Mouse (Mus musculus) thymus, adult 2 months (tissue): ENCODE data around the gene Zfp941.

ENCODE experiments used
- CTCF ChIP-seq: fragments of 200-500 bp; IDR thresholded peaks from 2 replicates; pipeline ENCODE4 v1.5.1; 2012; ENCODE audit warnings: mild to moderate bottlenecking, control low read depth, low read length, moderate library complexity, borderline replicate concordance; ENCODE audit not compliant: control insufficient read depth, poor library complexity, insufficient read depth; ENCODE audit errors: extremely low read depth
- POLR2A ChIP-seq: fragments of 200-500 bp; IDR thresholded peaks from 2 replicates; pipeline ENCODE4 v1.6.1; 2012; ENCODE audit warnings: mild to moderate bottlenecking, low read length, control low read depth, moderate library complexity; ENCODE audit not compliant: control insufficient read depth, poor library complexity, insufficient read depth; ENCODE audit errors: extremely low read depth

DNA sequence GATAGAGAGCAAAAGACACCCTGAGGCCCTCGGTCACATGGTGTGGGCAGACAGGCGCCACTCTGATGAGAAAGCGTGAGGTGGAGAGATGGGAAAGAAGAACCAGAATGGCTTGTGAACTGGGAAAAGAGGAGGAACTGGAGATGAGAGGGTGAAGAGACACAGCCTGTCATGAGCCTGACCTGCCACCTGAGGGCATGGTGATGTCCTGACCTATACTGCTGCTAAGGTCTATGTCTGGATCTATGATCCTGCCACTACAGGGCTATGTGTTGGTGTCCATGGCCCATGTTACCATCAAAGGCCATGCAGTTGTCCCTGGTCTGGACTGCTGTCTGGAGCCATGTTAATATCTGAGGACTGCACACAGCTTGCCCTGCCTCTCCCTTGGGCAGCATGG, 24.4 kb downstream of the Zfp941 start:
- TF ChIP-seq CTCF, result no peak
- TF ChIP-seq POLR2A, result no peak
